Mouse (Mus musculus) lung, postnatal 0 days (tissue): ENCODE data around the gene Col5a3.

Source experiments
- CTCF ChIP-seq: IDR thresholded peaks from 2 replicates; pipeline ENCODE4 v1.5.1; 2016; ENCODE audit warnings: antibody characterized with exemption, mild to moderate bottlenecking
- EP300 ChIP-seq: IDR thresholded peaks from 2 replicates; pipeline ENCODE4 v1.6.1; 2016; ENCODE audit warnings: antibody characterized with exemption, mild to moderate bottlenecking, control low read depth

DNA sequence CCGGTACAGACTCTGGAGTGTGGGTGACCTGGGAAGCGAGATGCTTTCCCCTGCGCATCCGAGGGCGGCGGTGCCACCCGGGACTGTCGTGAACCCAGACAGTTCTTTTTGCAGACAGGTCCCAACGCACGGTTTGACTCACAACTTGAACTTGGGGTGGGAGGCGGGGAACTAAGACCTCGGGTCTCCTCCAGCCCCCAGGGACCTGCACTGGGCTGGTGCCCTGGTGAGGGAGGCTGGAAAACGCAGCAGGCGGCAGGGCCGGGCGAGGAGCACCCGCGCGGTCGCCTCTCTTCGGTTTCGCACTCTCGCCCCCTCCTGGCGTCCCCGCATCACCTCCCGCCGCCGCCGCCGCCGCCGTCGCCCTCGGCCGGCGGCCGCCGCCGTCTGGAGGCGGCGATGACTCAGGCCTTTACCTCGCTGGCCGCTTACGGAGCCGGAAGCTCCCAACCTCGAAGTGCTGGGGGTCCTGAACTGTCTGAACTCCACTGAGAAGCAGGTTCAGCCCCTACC, 87.2 kb downstream of the Col5a3 start:
- TF ChIP-seq CTCF: peak; percentile 42
- TF ChIP-seq EP300: no peak
